Mouse (Mus musculus): ENCODE measurements around the gene Sh3bgrl3. TPM values are rescaled to one million over a fixed set of nuclear protein-coding genes. Genes with fewer than 3 reads are reported as not detected.

The Sh3bgrl3 gene
- polyA plus RNA-seq, 1 experiment from 2014 or later, result 455 TPM

DNA sequence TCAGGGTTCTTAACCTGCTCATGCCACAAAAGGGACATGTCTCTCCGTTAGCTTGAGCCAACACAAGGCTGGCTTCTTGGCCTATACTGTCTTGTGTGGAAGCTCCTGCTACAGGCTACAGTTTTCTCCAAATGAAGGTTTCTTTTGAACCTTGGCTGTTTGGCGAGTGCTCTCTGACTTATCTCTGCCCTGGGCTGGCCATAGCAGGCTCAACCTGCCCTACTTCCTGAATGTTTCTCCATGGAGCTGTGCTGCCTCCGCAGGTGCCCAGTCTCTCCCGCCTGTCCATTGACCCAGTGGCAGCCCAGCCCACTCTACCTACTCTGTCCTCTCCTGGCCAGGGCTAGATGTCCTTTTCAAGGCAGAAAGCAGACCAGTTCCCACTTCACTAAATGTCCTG is 7.7 kb downstream of the Sh3bgrl3 start:
- H3K9me3 ChIP-seq (replicated peaks; ENCODE audit: low read length), result no peaks in the 10 kb centered on the region
- no peaks in the 10 kb centered on the region for H3K36me3 ChIP-seq (ENCODE audit: insufficient read depth, low read length)
- H3K4me2 ChIP-seq (ENCODE audit: low read length), result no peak overlapping the region
- TF ChIP-seq CTCF (IDR thresholded peaks at IDR 0.05; ENCODE audit: low read depth), result no peak
- H3K4me3 ChIP-seq (replicated peaks; ENCODE audit: low read depth, low read length), result no peak overlapping the region
- ATAC-seq (replicated peaks; ENCODE audit: low FRiP score, low read depth) (no peak), DNase-seq (ENCODE audit: low spot score) (no peak)
- no peaks in the 10 kb centered on the region for H3K27me3 ChIP-seq (ENCODE audit: insufficient read depth, low read length)
- H3K9ac ChIP-seq (ENCODE audit: low read depth, low read length), result no peak overlapping the region
- 0 out of 2 replicates have a peak, but pooled peaks cover 5% of the 10 kb centered on the region for H3K4me1 ChIP-seq (replicated peaks; ENCODE audit: insufficient read depth, low read length)
- H3K27ac ChIP-seq, result no peak overlapping the region
- WGBS, result 85% methylated on average over 4 of the region's 4 CpGs

DNA sequence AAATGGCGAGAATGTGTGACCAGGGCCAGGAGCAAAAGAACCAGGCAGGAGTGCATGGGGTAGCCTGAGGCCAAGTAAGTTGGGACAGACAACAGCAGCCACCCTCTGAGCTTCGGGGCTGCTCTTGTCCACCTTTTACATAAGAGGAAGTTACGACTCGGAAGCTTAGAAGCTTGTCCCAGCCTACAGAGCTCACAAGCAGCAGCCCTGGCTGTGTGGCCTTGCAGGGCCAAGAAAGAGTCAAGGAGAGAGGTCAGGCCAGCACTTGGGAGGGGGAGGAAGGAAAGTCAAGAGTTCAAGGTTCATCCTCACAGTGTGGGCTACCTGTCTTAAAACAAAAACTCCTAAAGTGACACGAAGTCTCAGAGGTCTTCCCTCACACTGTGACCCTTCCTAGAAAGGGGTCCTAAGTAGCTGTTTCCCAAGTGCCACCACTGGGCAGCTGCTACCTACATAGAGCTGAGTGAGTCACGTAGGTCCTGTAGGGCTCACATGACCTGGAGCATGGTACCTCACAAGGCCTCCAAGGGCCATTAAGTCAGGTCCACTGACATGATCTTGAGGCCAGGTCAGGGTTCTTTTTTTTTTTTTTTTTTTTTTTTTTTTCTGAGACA is 8.3 kb downstream of the Sh3bgrl3 start:
- Histone ChIP-seq H3K27ac (no peak overlapping the region), H3K36me3 (ENCODE audit: insufficient read depth, low read length) (no peaks in the 10 kb centered on the region), H3K4me2 (ENCODE audit: low read length) (no peak overlapping the region), H3K9ac (ENCODE audit: low read depth, low read length) (no peak overlapping the region), H3K9me3 (replicated peaks; ENCODE audit: low read length) (no peaks in the 10 kb centered on the region), H3K4me1 (replicated peaks; ENCODE audit: insufficient read depth, low read length) (0 out of 2 replicates have a peak, but pooled peaks cover 5% of the 10 kb centered on the region), H3K27me3 (ENCODE audit: insufficient read depth, low read length) (no peaks in the 10 kb centered on the region), H3K4me3 (replicated peaks; ENCODE audit: low read depth, low read length) (no peak overlapping the region)
- TF ChIP-seq CTCF (IDR thresholded peaks at IDR 0.05; ENCODE audit: low read depth), result no peak
- no peak for DNase-seq (ENCODE audit: low spot score)
- ATAC-seq (replicated peaks; ENCODE audit: low FRiP score, low read depth), result no peak
- 63% methylated on average over 6 of the region's 6 CpGs for WGBS

DNA sequence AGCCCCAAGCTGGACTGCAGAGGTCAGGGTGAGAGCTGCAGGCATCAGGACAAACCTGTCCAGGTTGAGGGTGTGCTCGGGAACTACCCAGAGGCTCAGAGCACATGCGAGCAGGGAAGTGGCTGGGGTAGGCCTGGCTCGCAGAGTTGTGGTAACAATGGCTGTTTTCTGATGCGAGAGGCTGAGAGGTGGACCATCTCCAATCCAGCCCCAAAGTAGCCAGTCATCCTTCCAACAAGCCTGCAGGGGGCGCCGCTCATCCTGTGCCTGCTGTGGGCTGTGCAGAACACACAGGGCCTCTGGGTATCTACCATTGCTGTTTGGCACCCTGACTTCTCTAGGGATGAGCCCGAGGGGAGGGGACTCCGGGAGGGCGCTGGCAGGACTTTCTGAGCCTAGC is 8.9 kb downstream of the Sh3bgrl3 start:
- H3K4me1 ChIP-seq (replicated peaks; ENCODE audit: insufficient read depth, low read length), result 0 out of 2 replicates have a peak, but pooled peaks cover 5% of the 10 kb centered on the region
- no peak overlapping the region for H3K4me3 ChIP-seq (replicated peaks; ENCODE audit: low read depth, low read length)
- TF ChIP-seq CTCF (IDR thresholded peaks at IDR 0.05; ENCODE audit: low read depth), result peak; percentile 54
- H3K27ac ChIP-seq, result no peak overlapping the region
- H3K9ac ChIP-seq (ENCODE audit: low read depth, low read length), result no peak overlapping the region
- no peak for DNase-seq (ENCODE audit: low spot score)
- H3K36me3 ChIP-seq (ENCODE audit: insufficient read depth, low read length), result no peaks in the 10 kb centered on the region
- no peak for ATAC-seq (replicated peaks; ENCODE audit: low FRiP score, low read depth)
- H3K9me3 ChIP-seq (replicated peaks; ENCODE audit: low read length), result no peaks in the 10 kb centered on the region
- no peaks in the 10 kb centered on the region for H3K27me3 ChIP-seq (ENCODE audit: insufficient read depth, low read length)
- WGBS, result 71% methylated on average over 9 of the region's 9 CpGs
- H3K4me2 ChIP-seq (ENCODE audit: low read length), result no peak overlapping the region

- Histone ChIP-seq H3K27me3 (ENCODE audit: insufficient read depth, low read length) (no peaks in the 10 kb centered on the region), H3K4me2 (ENCODE audit: low read length) (no peak overlapping the region), H3K4me3 (replicated peaks; ENCODE audit: low read depth, low read length) (no peak overlapping the region), H3K27ac (no peak overlapping the region), H3K9me3 (replicated peaks; ENCODE audit: low read length) (no peaks in the 10 kb centered on the region), H3K36me3 (ENCODE audit: insufficient read depth, low read length) (no peaks in the 10 kb centered on the region), H3K9ac (ENCODE audit: low read depth, low read length) (no peak overlapping the region), H3K4me1 (replicated peaks; ENCODE audit: insufficient read depth, low read length) (no peaks in the 10 kb centered on the region)
- ATAC-seq (replicated peaks; ENCODE audit: low FRiP score, low read depth) (no peak), DNase-seq (ENCODE audit: low spot score) (no peak)
- 54% methylated on average over 5 of the region's 5 CpGs for WGBS
- no peak for TF ChIP-seq CTCF (IDR thresholded peaks at IDR 0.05; ENCODE audit: low read depth)
These were observed 9.5 kb downstream of the Sh3bgrl3 start for GRCm38 (mm10) chr4:134119042-134119441.

- Histone ChIP-seq H3K4me1 (replicated peaks; ENCODE audit: insufficient read depth, low read length) (no peaks in the 10 kb centered on the region), H3K9ac (ENCODE audit: low read depth, low read length) (no peak overlapping the region), H3K9me3 (replicated peaks; ENCODE audit: low read length) (no peaks in the 10 kb centered on the region), H3K27ac (0 out of 2 replicates have a peak overlapping the region, but pooled peaks have one; percentile 5), H3K4me2 (ENCODE audit: low read length) (no peak overlapping the region), H3K4me3 (replicated peaks; ENCODE audit: low read depth, low read length) (no peak overlapping the region), H3K27me3 (ENCODE audit: insufficient read depth, low read length) (no peaks in the 10 kb centered on the region), H3K36me3 (ENCODE audit: insufficient read depth, low read length) (no peaks in the 10 kb centered on the region)
- ATAC-seq (replicated peaks; ENCODE audit: low FRiP score, low read depth), result no peak
- TF ChIP-seq CTCF (IDR thresholded peaks at IDR 0.05; ENCODE audit: low read depth), result no peak
- WGBS, result 60% methylated on average over 14 of the region's 14 CpGs
- DNase-seq (ENCODE audit: low spot score), result no peak
These were observed 10.3 kb downstream of the Sh3bgrl3 start for GRCm38 (mm10) chr4:134118126-134118800.

DNA sequence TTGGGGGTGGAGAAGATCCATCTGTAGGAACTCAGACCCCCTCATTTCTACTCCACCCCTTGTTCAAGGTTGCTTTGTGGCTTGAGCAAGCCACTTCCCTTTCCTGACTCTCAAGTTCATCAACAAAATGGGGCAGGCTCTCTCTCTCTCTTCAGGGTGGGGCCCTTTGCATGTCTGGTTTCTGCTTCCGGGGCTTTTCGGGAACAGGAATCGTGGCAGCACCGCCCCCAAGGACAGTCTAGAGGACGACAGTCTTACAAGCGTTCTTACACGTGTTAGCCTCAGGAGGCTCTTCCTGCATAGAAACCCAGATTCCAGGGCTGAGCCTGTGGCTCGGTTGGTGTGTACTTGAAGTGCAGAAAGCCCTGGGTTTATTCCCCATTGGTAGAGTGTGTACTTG is 11.6 kb downstream of the Sh3bgrl3 start:
- no peak overlapping the region for H3K4me2 ChIP-seq (ENCODE audit: low read length)
- no peaks in the 10 kb centered on the region for H3K4me1 ChIP-seq (replicated peaks; ENCODE audit: insufficient read depth, low read length)
- TF ChIP-seq CTCF (IDR thresholded peaks at IDR 0.05; ENCODE audit: low read depth), result no peak
- no peak overlapping the region for H3K27ac ChIP-seq
- 67% methylated on average over 8 of the region's 8 CpGs for WGBS
- no peak for ATAC-seq (replicated peaks; ENCODE audit: low FRiP score, low read depth)
- no peak overlapping the region for H3K4me3 ChIP-seq (replicated peaks; ENCODE audit: low read depth, low read length)
- no peaks in the 10 kb centered on the region for H3K36me3 ChIP-seq (ENCODE audit: insufficient read depth, low read length)
- no peaks in the 10 kb centered on the region for H3K9me3 ChIP-seq (replicated peaks; ENCODE audit: low read length)
- no peak overlapping the region for H3K9ac ChIP-seq (ENCODE audit: low read depth, low read length)
- no peaks in the 10 kb centered on the region for H3K27me3 ChIP-seq (ENCODE audit: insufficient read depth, low read length)
- DNase-seq (ENCODE audit: low spot score), result no peak
